Mouse (Mus musculus) myocyte (in vitro differentiated cells): Measurements from ENCODE around the gene AI837181.

Source experiments
- MYOG ChIP-seq, 3 experiments: IDR thresholded peaks; one replicate each; pipeline ENCODE4 v1.6.1; 2011; ENCODE audit warnings: control low read depth in 2 of 3, low read depth in 2 of 3, mild to moderate bottlenecking in 2 of 3; ENCODE audit not compliant: insufficient read length in 2 of 3, control insufficient read depth in 1 of 3, insufficient read depth in 1 of 3
- POLR2A ChIP-seq: IDR thresholded peaks from one replicate; pipeline ENCODE4 v1.6.1; 2011; ENCODE audit warnings: low read depth, mild to moderate bottlenecking, control low read depth, moderate library complexity; ENCODE audit not compliant: insufficient read length

DNA sequence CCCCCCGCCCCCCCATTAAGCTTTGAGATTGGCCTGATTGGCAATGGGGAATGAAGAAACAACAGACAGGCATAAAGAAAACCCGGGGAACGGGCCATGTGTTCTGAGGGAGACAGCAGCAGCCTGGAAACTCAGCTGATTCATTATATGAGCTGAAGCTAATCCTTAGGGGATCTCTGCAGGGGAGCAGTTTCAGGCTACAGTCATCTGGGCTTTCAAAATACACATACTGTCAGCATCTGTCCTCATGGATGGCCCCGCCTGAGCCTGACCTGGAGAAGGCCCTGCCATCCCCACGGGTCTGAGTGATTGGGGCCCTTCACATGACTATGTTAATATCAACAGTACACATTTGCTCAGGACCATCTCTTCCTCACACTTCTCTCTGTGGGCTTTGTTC, 46.9 kb downstream of the AI837181 start:
- TF ChIP-seq MYOG (IDR thresholded peaks at IDR 0.05; ENCODE audit: control insufficient read depth in 1 of 3, insufficient read depth in 1 of 3, insufficient read length in 2 of 3, low read depth in 2 of 3) = no peak
- TF ChIP-seq POLR2A = no peak
